Mouse (Mus musculus) adrenal gland, postnatal 14 days (tissue): ENCODE results near the gene Smyd4. TPM values are rescaled to one million over a fixed set of nuclear protein-coding genes. Genes with fewer than 3 reads are reported as not detected.
A peak's percentile ranks its signal among the peaks of the same experiment; 100 is the strongest.

Source experiments
- DNase-seq: peaks from one replicate; pipeline ENCODE4 v3.0.0; 2021; ENCODE audit warnings: mixed read lengths
- microRNA-seq, 2 experiments: library from miRNA; unstranded; fragments of <30 nt; microRNA quantifications; one replicate each; pipeline ENCODE4 v1.2.0; 2021
- total RNA-seq: library from RNA; stranded (reverse); gene quantifications from 2 replicates; pipeline ENCODE4 v1.2.3, GENCODE M21; 2021

Gene Smyd4
- total RNA-seq, 1 experiment from 2014 or later: 10.3 TPM

DNA sequence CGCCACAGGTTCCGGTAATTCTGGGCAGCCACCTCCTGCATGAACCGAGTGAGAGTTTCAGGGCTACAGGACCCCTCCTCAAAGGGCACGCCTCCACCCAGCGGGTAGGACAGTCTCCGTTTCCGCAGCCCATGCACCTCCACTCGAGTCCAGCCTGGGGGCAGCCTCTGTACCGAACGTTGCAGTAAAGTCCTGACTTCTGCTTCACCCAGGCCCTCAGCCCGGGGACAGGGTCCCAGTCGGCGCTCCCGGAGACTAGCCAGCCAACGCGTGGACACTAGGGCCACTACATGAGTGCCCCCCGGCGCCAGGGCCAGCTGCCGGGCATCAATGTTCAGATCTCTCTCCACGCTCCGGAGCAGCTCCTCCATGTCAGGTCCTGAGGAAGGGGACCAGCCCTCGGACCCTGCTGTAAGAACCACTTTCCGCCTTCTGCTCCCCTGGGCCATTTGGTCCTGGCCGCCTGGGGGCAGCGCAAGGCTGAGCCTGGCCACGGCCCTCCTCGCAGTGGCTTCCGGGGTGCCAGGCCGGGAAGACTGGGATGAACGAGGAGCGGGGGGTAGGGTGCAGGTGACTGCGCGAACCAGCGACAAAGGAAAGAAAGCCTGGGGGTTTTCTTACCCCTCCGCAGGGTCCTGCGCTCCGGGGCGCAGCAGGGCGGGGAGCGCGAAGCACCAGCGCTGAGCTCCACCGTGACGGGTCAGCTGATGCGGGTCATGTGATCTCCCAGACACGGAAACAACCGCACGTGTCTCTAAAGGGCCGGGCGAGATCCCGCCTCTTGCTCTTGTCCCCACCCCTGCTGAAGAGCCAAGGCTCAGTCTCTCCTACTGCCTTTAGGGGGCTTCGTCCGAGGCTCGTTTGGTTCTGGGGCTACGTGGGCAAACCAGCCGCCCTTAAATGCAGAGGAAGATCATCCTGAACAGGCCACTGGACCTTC is 106.0 kb downstream of the Smyd4 start, which contains the start of gene Wdr81:
TSS of gene Wdr81 (minus strand) at position 727 of the 940 bp plus-strand sequence.
- peak; percentile 92 for DNase-seq

Small RNAs within 50 kb of the gene (microRNA-seq; reads per million reads assigned to microRNA genes)
- 0 reads per million in 2 experiments for gene Gm47300

Other genes with a start within 250 kb of the Smyd4 start
- 14.5 and 17.0 TPM in 2 replicates for gene Hic1, start 178.9 kb upstream of the Smyd4 start, total RNA-seq
- 14.5 and 15.8 TPM in 2 replicates for gene Ovca2, start 169.6 kb upstream of the Smyd4 start, total RNA-seq
- gene Dph1, start 157.2 kb upstream of the Smyd4 start, total RNA-seq: 22.3 and 28.5 TPM in 2 replicates
- 29.5 and 32.6 TPM in 2 replicates for gene Rtn4rl1, start 154.7 kb upstream of the Smyd4 start, total RNA-seq
- gene Rpa1, start 109 bp upstream of the Smyd4 start, total RNA-seq: 58.2 and 59.3 TPM in 2 replicates
- 54.0 and 116 TPM in 2 replicates for gene Serpinf1, start 74.3 kb downstream of the Smyd4 start, total RNA-seq
- 6.8 and 123 TPM in 2 replicates for gene Serpinf2, start 91.2 kb downstream of the Smyd4 start, total RNA-seq
- 14.2 and 16.5 TPM in 2 replicates for gene Wdr81, start 106.3 kb downstream of the Smyd4 start, total RNA-seq
- 13.9 and 24.7 TPM in 2 replicates for gene Tlcd2, start 113.3 kb downstream of the Smyd4 start, total RNA-seq
- gene Prpf8, start 138.4 kb downstream of the Smyd4 start, total RNA-seq: 127 and 135 TPM in 2 replicates
- gene Rilp, start 161.7 kb downstream of the Smyd4 start, total RNA-seq: 14.3 and 15.9 TPM in 2 replicates
- gene Scarf1, start 165.1 kb downstream of the Smyd4 start, total RNA-seq: 12.7 and 14.6 TPM in 2 replicates
- gene Slc43a2, start 183.3 kb downstream of the Smyd4 start, total RNA-seq: 22.4 and 29.2 TPM in 2 replicates
- 150 and 164 TPM in 2 replicates for gene Pitpna, start 239.7 kb downstream of the Smyd4 start, total RNA-seq